Mouse (Mus musculus): ENCODE results near the gene Olfr1180.
"Not testable (repeated sequence)": the region's sequence is repeated elsewhere in the genome, so short reads cannot be mapped to it uniquely, and the experiment has no call there.

Gene Olfr1180

DNA sequence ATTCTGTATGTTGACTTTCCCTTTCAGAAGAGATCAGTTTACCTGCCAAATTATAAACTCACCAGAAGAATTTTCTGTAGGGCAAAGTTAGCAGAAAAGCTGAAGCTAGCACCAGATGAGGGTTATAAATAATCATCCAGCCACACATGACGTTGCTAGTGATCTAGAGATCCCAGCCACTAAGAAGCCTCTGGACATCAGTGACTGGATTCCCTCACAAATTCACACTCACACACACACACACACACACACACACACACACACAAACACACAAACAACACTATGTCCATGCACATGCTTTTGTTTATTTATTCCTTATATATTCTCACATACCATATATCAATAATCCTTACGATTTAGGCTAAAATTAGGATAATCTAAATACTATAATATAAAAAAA is at the start of gene Olfr1180:
Olfr1180 (minus strand) TSS at position 101 of the 400 bp plus-strand sequence.
- DNase-seq: no peak

DNA sequence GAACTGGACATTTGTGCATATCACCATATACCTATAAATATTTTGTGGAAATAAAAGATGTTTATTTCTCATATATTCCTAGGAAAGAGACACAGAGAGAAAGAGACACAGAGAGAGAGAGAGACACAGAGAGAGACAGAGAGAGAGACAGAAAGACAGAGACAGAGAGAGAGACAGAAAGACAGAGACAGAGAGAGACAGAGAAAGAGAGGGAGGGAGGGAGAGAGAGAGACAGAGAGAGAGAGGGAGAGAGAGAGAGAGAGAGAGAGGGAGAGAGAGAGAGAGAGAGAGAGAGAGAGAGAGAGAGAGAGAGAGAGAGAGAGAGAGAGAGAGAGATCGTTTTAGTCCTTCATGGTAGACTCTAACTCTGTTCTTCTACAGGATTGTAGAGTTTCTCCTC is 35.6 kb upstream of the Olfr1180 start, which contains the start of gene Olfr1183:
Olfr1183 (plus strand) TSS at position 301 of the 400 bp plus-strand sequence.
- not testable (repeated sequence) for DNase-seq

DNA sequence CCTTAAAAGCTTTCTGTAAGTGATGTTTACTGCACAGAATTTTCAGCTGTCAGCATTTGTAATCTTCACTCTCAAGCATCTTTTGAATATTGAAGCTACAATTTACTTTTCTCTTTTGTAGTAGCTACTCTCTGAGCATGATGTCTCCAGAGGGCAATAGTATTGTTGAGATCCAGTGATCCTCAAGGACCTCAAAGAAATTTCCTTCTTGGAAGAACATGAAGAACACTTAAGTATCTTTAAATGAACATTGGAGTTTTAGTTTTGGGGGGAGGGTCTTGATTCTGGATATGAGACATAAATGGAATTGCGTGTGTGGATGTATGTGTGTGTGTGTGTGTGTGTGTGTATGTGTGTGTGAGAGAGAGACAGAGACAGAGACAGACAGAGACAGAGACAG is 30.1 kb upstream of the Olfr1180 start, which contains the start of gene Gm13757:
Gm13757 (minus strand) TSS at position 101 of the 400 bp plus-strand sequence.
- no peak for DNase-seq

DNA sequence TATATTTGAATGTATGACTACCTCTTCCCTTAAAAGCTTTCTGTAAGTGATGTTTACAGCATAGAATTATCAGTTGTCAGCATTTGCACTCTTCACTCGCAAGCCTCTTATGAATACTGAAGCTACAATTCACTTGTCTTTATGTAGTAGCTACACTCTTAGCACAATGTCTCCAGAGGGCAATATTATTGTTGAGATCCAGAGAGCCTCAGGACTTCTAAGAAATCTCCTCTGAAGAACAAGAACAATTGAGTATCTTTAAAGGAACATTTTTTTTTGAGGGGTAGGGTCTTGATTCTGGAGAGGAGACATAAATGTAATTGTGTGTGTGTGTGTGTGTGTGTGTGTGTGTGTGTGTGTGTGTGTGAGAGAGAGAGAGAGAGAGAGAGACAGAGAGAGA is 7.1 kb upstream of the Olfr1180 start, which contains the start of gene Olfr1181:
Olfr1181 (minus strand) TSS at position 101 of the 400 bp plus-strand sequence.
- no peak for DNase-seq

DNA sequence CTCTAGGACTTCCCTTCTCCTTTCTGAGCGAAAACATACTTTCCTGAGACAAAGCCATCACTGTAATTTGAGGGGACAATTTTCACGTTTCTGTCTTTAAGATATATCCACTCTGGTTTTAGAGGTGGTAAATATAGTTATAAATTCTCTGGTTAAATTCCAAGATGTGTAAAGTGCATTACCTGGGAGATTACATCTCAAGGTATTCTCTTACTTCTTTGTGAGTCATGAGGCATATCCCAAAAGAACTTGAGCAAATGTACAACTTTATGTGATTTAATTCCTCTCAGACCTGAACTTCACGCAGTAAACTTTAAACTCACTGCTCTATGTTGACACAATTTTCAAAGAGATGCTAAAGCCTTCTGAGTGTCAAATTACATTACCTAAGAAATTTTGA is 12.6 kb downstream of the Olfr1180 start, which contains the start of gene Olfr1179:
Olfr1179 (minus strand) TSS at position 101 of the 400 bp plus-strand sequence.
- DNase-seq: no peak

DNA sequence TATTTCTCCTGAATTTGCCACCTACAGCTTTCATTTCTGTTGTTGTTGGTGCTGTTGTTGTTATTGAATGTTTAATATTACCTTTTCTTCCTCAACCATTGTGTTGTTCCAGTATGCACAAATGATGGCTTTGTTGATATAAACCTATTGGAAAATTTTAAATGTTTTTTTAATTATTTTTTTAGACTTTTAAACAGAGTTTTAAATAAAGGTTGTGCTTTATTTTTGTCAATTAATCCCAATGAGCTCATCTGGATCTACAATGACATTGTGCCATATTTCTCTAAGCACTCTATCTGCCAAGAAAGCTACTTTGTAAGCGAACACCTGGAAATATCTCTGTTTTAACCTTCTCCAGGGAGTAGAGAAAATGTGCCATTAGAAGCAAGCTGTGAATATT is 32.2 kb downstream of the Olfr1180 start, which contains the start of gene Olfr1178:
Olfr1178 (plus strand) TSS at position 301 of the 400 bp plus-strand sequence.
- DNase-seq: no peak
